ENCODE assay signal across 26 mouse cellular contexts in genomic region chr11:19955069-19955468, GRCm38 (mm10). TPM values are rescaled to one million over a fixed set of nuclear protein-coding genes. Genes with fewer than 3 reads are reported as not detected.
DNase-seq lines count a peak whose midpoint lies in the region; ATAC-seq and TF ChIP-seq lines count a peak whose summit lies in the region.
"Had no signal": no experiment of that assay in that cellular context is flagged by ENCODE, and none has a peak within 500 bp of the region (broad histone marks: within the 10 kb centered on the region; RNA-seq: fewer than 3 reads in every experiment).

No protein-coding gene starts in this region.

- H3K4me1 ChIP-seq in intestine, embryonic 15.5 days (replicated peaks): peaks cover 33% of the 10 kb centered on the region
- peaks cover 1% of the 10 kb centered on the region for H3K4me1 ChIP-seq in stomach, postnatal 0 days (replicated peaks; ENCODE audit: control insufficient read depth, insufficient read depth)
- H3K4me1 ChIP-seq: forebrain, embryonic 13.5 days; midbrain, embryonic 15.5 days had no signal

- TF ChIP-seq CTCF in gastrocnemius, adult 2 months (IDR thresholded peaks at IDR 0.05): no peak
- TF ChIP-seq CTCF in stomach, postnatal 0 days (IDR thresholded peaks at IDR 0.05; ENCODE audit: low read depth): no peak

- DNase-seq in gastrocnemius, adult 2 months: no peak
- no peak for DNase-seq in gastrocnemius, postnatal 14 days
- peak; percentile 51 for DNase-seq in kidney, adult 9 months
- no peak for DNase-seq in kidney, adult 18-20 months
- DNase-seq in stomach, postnatal 0 days (ENCODE audit: low spot score): no peak
- DNase-seq in left cerebral cortex, postnatal 14 days (ENCODE audit: low spot score in 2 of 2): no peak
- DNase-seq in spleen, postnatal 10 days (ENCODE audit: low spot score in 2 of 2): no peak
- DNase-seq: adrenal gland, postnatal 10 days; cerebellum, adult 11-12 months; cerebellum, postnatal 14 days; heart, postnatal 14 days; liver; lung, embryonic 14.5 days; lung, postnatal 14 days; retina, postnatal 1 day; right cerebral cortex, postnatal 14 days; thymus, adult 2 months; thymus, postnatal 4 days had no signal

- no peaks in the 10 kb centered on the region for H3K27me3 ChIP-seq in intestine, embryonic 15.5 days (replicated peaks)
- H3K27me3 ChIP-seq in stomach, postnatal 0 days (ENCODE audit: control insufficient read depth, insufficient read depth, low read length): no peaks in the 10 kb centered on the region
- H3K27me3 ChIP-seq: forebrain, embryonic 13.5 days; kidney, embryonic 15.5 days; liver, embryonic 15.5 days; midbrain, embryonic 15.5 days; neural tube, embryonic 15.5 days; Patski had no signal

- no peaks in the 10 kb centered on the region for H3K36me3 ChIP-seq in intestine, embryonic 15.5 days
- no peaks in the 10 kb centered on the region for H3K36me3 ChIP-seq in stomach, postnatal 0 days (ENCODE audit: control insufficient read depth, insufficient read depth, low read length)
- H3K36me3 ChIP-seq: kidney, embryonic 15.5 days; liver, embryonic 15.5 days; midbrain, embryonic 15.5 days had no signal

- intact Hi-C loops in gastrocnemius, adult 2 months (cut with DNase I): no loop called here
- intact Hi-C loops in gastrocnemius, postnatal 14 days (cut with DNase I; ENCODE audit: low total_unique reads): no loop called here
- intact Hi-C loops in left cerebral cortex, postnatal 14 days (cut with DNase I): no loop called here

- H3K4me2 ChIP-seq in intestine, embryonic 15.5 days (replicated peaks): no peak overlapping the region
- 0 out of 2 replicates have a peak overlapping the region, but pooled peaks have one; percentile 4 for H3K4me2 ChIP-seq in stomach, postnatal 0 days (replicated peaks; ENCODE audit: low read depth)
- H3K4me2 ChIP-seq: forebrain, embryonic 13.5 days; kidney, embryonic 15.5 days; liver, embryonic 15.5 days; lung, embryonic 14.5 days; midbrain, embryonic 15.5 days; neural tube, embryonic 15.5 days had no signal

- no peak overlapping the region for H3K4me3 ChIP-seq in gastrocnemius, adult 2 months
- no peak overlapping the region for H3K4me3 ChIP-seq in intestine, embryonic 15.5 days (replicated peaks)
- H3K4me3 ChIP-seq in stomach, postnatal 0 days (ENCODE audit: low read depth, low read length): no peak overlapping the region
- H3K4me3 ChIP-seq: forebrain, embryonic 13.5 days; hindbrain, embryonic 10.5 days; kidney, embryonic 15.5 days; liver, embryonic 15.5 days; midbrain, embryonic 15.5 days; neural tube, embryonic 15.5 days had no signal

- no peaks in the 10 kb centered on the region for H3K9me3 ChIP-seq in intestine, embryonic 15.5 days
- no peaks in the 10 kb centered on the region for H3K9me3 ChIP-seq in stomach, postnatal 0 days (ENCODE audit: control insufficient read depth, low read length)
- H3K9me3 ChIP-seq: forebrain, embryonic 13.5 days; hindbrain, embryonic 10.5 days; kidney, embryonic 15.5 days; liver, embryonic 15.5 days; midbrain, embryonic 15.5 days; neural tube, embryonic 15.5 days had no signal

- peak overlapping the region; percentile 28; the same call in 1 of the 2 replicates for H3K27ac ChIP-seq in gastrocnemius, adult 2 months
- no peak overlapping the region for H3K27ac ChIP-seq in intestine, embryonic 15.5 days
- peak overlapping the region; percentile 67 for H3K27ac ChIP-seq in stomach, postnatal 0 days (replicated peaks)
- H3K27ac ChIP-seq: forebrain, embryonic 13.5 days; hindbrain, embryonic 10.5 days; kidney, embryonic 15.5 days; liver, embryonic 15.5 days; midbrain, embryonic 15.5 days; neural tube, embryonic 15.5 days had no signal

- peak; percentile 4 for TF ChIP-seq EP300 in stomach, postnatal 0 days (optimal IDR thresholded peaks at IDR 0.05)

- ATAC-seq in intestine, embryonic 15.5 days: peak; percentile 41
- ATAC-seq in stomach, postnatal 0 days (ENCODE audit: low FRiP score, low TSS enrichment): no peak
- ATAC-seq: forebrain, embryonic 13.5 days; midbrain, embryonic 15.5 days; Patski had no signal

- H3K9ac ChIP-seq in intestine, embryonic 15.5 days: no peak overlapping the region
- H3K9ac ChIP-seq in stomach, postnatal 0 days (ENCODE audit: low read length): no peak overlapping the region
- H3K9ac ChIP-seq: forebrain, embryonic 13.5 days; kidney, embryonic 15.5 days; liver, embryonic 15.5 days; lung, embryonic 14.5 days; midbrain, embryonic 15.5 days; neural tube, embryonic 15.5 days had no signal

- WGBS in intestine, embryonic 15.5 days: 45% methylated on average over 9 of the region's 9 CpGs
- 50% methylated on average over 9 of the region's 9 CpGs for WGBS in stomach, postnatal 0 days

RNA-seq across cellular contexts. Expression of gene Spred2, which starts 30.9 kb away (rescaled TPM):
- total RNA-seq in gastrocnemius, adult 2 months (2021): 1 to 10 TPM; 5.6 to 7.8 TPM
- total RNA-seq in gastrocnemius, postnatal 14 days (2021): 10 to 100 TPM; 12.3 to 14.3 TPM
- polyA plus RNA-seq in intestine, embryonic 15.5 days (2015; fragmentation: Nextera tagmentation; extraction: Ambion mirVana): 6.8 and 7.1 TPM in 2 replicates
- polyA plus RNA-seq in stomach, postnatal 0 days (2015; fragmentation: Nextera tagmentation; extraction: Ambion mirVana): 3.5 and 3.6 TPM in 2 replicates
- total RNA-seq in left cerebral cortex, postnatal 14 days (2021): 10 to 100 TPM; 84.3 to 85.1 TPM

Comparison
In these comparisons a context has a peak if more than half of its experiments do, and no peak if none do; other contexts are left out.
1. RNA of gene Spred2, which starts 30.9 kb away (total RNA-seq): 84.3 to 85.1 TPM in left cerebral cortex, postnatal 14 days; 12.3 to 14.3 TPM in gastrocnemius, postnatal 14 days and 5.6 to 7.8 TPM in gastrocnemius, adult 2 months; every median in the first group is over 4 times any median in the second.